Mouse (Mus musculus) small intestine, adult 10 weeks (tissue): ENCODE results near the gene Ncoa7. TPM values are rescaled to one million over a fixed set of nuclear protein-coding genes. Genes with fewer than 3 reads are reported as not detected.

ENCODE experiments used
- polyA plus RNA-seq: library from polyadenylated mRNA; stranded (reverse); fragments of 350-450 nt; fragmentation: Illumina TruSeq; extraction: RNeasy Lipid Tissue Mini Kit (QIAGEN cat#74804); gene quantifications from one replicate; pipeline ENCODE4 v1.2.3, GENCODE M21; 2014; ENCODE audit warnings: low replicate concordance

The Ncoa7 gene
- 80.7 TPM for polyA plus RNA-seq

GRCm38 (mm10) chr10:30802681-30803586 is at the start of gene Ncoa7:
TSS of gene Ncoa7 (minus strand) at chr10:30803326.

DNA sequence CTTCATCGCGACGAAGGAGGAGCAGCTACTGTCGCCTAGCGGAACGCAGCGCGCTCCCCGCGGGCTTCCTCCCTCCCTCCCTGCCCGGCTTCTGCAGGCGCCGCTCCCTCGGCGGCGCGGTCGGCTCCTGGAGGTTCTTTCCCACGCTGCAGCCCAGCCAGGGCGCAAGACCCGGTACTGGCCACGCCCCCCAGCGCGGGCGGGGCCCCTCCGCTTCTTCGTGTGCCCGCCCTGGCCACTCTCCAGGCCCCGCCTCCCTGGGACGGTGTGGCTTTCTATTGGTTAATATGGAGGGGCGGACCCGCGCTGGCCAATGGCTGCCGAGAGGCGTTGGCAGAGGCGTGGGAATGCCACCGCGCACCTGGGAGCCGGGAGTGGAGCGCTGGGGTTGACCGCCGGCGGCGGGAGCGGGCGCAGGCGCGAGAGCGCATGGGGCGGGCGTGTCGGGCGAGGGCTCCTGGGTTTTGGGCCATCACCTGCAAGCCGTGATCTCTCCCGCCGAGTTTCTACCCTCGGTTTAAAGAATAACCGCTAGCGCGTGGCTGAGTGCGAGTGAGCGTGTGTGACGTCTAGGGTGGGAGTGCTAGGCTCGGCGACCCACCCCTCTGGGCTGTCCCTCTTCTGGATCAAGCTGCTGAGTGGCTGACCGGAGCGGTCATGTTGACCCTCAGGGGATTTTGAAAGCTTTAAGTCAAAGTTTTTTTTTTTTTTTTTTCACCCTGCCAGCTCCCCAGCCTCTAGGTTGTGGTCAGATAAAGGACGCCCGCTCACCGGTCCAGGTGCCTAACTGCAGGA is 39.7 kb upstream of the Ncoa7 start, which contains the start of gene Hey2:
Gene Hey2, minus strand, starts transcription at position 159 of the 795 bp plus-strand sequence.

GRCm38 (mm10) chr10:30629513-30629912 is 173.6 kb downstream of the Ncoa7 start, which contains the start of gene Hint3:
TSS of gene Hint3 (minus strand) at chr10:30629632.

DNA sequence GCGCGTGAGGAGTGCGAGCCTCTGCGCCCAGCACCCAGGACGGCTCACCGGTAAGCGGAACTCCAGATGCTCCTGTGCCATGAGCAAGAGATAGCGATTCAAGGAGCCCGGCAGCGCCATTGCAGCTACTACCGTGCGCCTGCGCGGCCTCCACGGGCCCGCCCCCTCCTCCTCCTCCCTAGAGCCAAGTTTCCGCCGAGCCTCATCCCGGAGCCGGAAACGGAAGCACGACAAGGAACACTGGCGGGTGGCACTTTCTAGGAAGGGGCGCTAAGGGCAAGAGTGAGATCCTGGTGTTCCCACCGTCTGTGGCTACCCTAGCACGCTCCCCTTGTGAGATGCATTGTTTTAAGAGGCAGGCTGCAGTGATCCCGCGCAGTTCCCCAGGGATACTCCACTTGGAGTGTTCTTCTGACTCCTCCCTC is 202.6 kb downstream of the Ncoa7 start, which contains the start of gene Trmt11:
Gene Trmt11, minus strand, starts transcription at position 208 of the 425 bp plus-strand sequence.

Other genes with a start within 250 kb of the Ncoa7 start
- gene Trmt11, start 202.6 kb downstream of the Ncoa7 start, polyA plus RNA-seq, result 26.9 TPM
- 72.1 TPM for gene Hint3, start 173.7 kb downstream of the Ncoa7 start, polyA plus RNA-seq
- gene Hey2, start 39.5 kb upstream of the Ncoa7 start, polyA plus RNA-seq, result 4.2 TPM